Mouse (Mus musculus): Measurements from ENCODE around the gene Kri1.
"Not testable (repeated sequence)": the region's sequence is repeated elsewhere in the genome, so short reads cannot be mapped to it uniquely, and the experiment has no call there.

The Kri1 gene

DNA sequence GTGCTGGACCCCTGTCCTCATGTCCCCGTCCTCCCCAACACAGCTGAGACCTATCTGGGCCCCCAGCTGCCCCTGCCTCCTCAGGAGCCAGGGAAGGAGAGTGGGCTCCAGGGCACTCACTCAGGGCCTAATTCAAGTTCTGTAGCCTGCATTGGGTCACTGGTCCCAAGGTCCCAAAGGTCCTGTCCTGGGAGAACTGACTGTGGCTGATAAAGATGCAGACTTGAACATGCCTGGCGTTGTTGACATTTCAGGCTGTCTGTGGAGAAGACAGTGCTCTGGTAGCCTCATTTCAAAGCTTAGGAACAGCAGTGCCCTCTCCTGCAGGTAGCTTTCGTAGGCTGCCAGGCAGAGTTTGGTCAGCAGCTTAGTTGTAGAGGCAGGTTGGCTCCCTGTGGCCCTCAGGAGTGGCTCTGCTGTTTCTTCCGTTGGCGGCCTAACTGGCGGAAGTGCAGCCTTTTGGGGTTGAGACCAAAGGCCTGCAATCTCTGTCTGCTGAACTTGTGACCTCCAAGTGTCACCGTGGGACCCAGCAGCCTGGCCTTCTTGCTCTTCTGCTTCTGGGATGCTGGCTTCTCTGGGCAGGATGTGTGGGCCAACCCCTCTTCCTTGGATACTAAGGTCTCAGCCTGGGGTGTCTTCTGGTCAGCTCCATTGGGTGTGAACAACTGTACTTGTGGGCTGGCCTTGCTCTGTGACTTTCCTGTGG, 14.1 kb downstream of the Kri1 start:
- DNase-seq: peak in 1 of 2 experiments; percentile 47

DNA sequence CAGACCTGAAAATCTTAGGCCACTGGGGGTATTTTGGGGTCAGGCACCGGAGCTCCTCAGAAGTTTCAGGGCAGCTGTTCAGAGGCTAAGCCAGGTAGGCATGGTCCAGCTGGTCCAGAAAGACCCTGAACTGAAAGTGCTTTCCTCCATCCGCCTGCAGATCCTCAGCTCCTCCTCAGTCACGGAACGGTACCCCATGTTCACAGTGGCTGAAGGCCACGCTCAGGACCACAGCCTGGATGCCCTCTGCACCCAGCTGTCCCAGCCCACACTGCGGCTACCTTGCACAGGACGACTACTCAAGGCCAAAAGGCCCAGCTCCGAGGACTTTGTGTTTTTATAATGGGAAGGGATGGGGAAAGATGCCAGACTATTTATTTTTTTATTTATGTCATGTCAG, 14.7 kb downstream of the Kri1 start:
- DNase-seq: no peak

- no peak for DNase-seq
Measured at GRCm38 (mm10) chr9:21272391-21272790, 15.4 kb downstream of the Kri1 start.

- not testable (repeated sequence) for DNase-seq
Measured at GRCm38 (mm10) chr9:21269590-21269989, 18.2 kb downstream of the Kri1 start.

DNA sequence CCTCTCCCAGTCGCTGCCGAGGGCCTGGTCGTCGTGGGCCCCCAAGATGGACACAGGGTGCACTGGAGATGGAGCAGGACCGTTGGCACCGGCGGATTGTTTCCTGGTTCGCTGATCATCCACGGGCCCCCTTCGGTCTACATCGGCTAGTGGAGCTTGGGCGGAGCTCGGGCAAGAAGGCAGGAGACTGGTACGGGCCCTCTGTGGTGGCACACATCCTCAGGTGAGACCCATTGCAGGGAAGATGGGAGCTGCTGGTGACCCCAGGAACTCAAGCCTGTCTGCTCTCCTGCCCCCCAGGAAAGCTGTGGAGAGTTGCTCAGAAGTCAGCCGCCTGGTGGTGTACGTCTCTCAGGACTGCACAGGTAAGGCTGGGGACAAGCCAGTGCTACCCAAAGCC, 19.5 kb downstream of the Kri1 start:
- DNase-seq: no peak

DNA sequence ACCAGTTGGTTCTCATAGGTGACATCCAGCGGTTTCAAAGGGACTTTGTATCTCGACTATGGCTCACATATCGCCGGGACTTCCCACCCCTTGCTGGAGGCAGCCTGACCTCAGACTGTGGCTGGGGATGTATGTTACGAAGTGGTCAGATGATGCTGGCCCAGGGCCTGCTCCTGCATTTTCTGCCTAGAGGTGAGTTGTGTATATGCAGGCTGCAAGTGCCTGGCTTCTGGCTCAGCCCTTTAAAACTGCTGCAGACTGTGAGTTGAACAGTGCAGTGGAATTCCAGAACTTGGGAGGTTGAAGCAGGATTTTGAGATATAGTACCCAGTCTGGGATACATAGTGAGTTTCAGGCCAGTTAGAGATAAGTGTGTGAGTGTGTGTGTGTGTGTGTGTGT, 20.9 kb downstream of the Kri1 start:
- peak in 1 of 2 experiments; percentile 11 for DNase-seq

- peak; percentile 73 to 78 for DNase-seq
Measured at GRCm38 (mm10) chr9:21265611-21266010, 22.2 kb downstream of the Kri1 start.

DNA sequence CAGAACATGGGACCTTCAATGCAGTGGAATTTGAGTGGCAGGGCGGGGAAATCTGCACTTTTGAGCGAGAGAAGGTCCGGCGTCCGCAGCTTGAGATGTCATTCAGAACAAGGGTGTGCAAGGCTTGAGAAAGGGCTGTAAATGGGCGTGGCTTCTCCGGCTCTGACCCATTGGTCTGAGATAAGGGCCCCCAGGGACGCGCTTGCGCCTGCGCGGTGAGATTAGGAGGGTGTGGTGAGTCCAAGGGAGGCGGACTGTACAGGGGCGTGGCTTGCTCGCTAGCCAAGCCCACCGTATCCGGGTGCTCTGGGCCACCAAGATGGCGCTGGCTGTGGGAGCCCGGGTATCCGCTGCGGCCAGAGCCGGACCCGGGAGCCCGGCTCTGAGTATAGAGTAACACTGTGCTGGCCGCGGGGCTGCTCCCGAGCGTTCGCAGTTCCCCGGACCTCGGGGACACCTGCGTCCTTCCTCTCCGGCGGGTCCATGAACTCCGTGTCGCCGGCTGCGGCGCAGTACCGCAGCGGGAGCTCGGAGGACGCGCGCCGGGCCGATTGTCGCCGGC, 22.7 kb downstream of the Kri1 start, which contains the start of gene Atg4d:
Gene Atg4d, plus strand, starts transcription at position 294 of the 562 bp plus-strand sequence.
- peak; percentile 98 to 99 for DNase-seq

DNA sequence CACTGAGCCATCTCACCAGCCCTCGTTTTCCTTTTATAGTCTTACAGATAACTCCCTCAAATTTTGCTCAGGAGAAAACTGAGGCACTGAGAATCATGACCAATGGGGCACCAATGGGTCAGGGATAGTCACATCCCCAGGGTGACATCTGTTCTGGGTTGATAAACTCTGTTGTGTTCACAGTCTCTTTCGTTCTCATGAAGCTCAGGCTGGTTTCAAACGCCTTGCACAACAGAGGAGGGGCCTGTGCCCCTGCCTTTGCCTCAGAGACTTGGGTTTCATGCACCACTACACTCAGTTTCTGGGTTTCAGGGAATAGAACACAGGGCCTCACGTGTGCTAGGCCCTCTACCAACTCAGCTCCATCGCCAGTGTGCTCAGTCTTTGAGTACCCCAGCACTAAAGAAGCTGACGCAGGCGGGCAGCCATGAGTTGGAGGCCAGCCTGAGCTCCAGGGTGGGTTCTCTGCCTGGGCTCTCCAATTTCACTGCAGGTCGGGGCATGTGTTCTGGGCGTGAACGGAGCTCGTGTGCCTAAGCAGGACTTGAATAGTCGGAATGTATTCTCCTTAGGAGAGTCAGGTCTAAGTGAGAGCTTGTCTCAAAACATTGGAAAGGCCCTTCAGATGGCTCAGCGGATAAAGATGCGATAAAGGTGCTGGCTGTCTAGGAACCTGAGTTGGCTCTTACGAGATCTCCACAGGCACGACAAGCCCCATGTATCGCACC, 23.3 kb downstream of the Kri1 start:
- no peak for DNase-seq

GRCm38 (mm10) chr9:21261831-21262230, 25.9 kb downstream of the Kri1 start:
- no peak for DNase-seq

- no peak for DNase-seq
Measured at GRCm38 (mm10) chr9:21260491-21261040, 27.2 kb downstream of the Kri1 start.

DNA sequence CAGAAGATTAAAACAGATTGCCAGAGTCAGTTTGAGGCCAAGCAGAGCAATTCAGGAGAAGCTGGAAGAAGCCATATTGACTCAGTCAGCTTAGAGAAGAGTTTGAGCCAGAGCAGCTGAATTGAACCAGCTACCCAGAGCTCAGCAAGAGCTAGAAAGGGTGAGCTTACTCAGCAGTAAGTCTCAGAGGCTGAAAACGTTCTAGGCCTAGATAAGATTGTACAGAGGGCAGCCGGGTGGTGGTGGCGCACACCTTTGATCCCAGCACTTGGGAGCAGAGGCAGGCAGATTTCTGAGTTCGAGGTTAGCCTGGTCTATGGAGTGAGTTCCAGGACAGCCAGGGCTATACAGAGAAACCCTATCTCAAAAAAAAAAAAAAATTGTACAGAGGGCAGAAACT, 31.4 kb downstream of the Kri1 start:
- not testable (repeated sequence) for DNase-seq

DNA sequence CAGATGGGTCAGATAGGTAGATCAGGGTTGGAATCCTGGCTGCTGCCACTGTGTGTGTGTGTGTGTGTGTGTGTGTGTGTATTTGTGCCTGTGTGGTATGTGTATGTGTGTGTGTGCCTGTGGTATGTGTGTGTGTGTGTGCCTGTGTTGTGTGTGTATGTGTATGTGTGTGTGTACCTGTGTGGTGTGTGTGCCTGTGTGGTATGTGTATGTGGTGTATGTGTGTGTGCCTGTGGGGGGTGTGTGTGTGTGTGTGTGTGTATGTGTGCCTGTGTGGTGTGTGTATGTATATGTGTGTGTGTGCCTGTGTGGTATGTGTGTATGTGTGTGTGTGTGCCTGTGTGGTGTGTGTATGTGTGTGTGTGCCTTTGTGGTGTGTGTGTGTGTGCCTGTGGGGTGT, 33.1 kb downstream of the Kri1 start:
- no peak for DNase-seq

- no peak for DNase-seq
Measured at GRCm38 (mm10) chr9:21251116-21251735, 36.5 kb downstream of the Kri1 start.

DNA sequence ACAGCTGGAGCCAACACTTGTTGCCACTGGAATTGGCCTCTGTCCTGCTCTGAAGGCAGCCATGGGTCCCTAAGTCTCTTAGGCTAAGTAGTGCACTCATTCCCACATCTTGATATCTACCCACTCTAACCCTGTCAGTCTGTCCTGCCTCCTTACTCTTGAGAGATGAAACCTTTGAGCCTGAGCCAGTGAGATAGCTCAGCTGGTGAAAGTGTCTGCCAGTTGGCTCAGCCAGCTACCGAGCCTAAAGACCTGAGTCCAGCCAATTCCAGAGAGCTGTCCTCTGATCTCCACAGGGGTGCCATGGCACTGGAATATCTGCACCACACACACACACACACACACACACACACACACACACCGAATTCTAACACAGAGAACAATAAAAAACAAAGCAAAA, 37.3 kb downstream of the Kri1 start:
- no peak for DNase-seq

- no peak for DNase-seq
Measured at GRCm38 (mm10) chr9:21249629-21250508, 37.9 kb downstream of the Kri1 start.

DNA sequence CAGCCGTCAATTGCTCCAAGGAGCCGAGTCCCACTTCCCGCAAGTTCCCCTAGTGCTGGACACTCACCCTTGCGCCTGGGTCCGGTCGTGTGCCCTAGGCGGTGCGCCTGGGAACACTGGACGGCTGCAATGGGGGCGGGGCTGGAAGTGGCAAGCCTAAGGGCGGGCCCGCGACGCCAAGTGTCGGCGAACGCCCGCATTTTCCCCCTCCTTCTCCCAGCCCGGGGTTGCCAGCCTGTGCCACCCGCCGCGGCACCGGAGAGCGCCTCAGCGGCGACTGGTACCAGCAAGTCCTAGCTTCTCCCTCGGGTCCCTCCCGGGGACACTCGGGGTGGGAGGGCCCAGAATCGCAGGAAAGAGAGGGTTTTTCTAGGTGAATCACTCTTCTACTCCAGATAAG, 39.4 kb downstream of the Kri1 start, which contains the start of gene S1pr5:
Gene S1pr5, minus strand, starts transcription at position 118 of the 400 bp plus-strand sequence.
- DNase-seq: peak; percentile 69 to 85

DNA sequence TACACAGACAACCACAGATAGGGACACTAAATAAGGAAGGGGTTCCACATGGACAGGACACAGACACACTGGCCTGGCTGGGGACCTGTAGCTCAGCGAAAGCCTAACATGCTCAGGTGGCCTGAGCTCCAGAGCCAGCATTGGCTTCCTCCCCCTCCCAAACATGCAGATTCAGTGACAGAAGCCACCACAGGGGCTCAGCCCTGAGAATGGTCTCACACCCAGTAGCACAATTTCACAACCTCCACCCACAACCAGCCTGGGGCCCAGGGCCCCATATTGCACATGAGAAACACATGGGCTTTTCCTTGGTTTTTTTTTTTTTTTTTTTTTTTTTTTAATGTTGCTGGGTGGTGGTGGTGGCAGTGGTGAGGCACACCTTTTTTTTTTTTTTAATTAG, 41.4 kb downstream of the Kri1 start:
- no peak for DNase-seq

GRCm38 (mm10) chr9:21245113-21245487, 42.7 kb downstream of the Kri1 start:
- no peak for DNase-seq

DNA sequence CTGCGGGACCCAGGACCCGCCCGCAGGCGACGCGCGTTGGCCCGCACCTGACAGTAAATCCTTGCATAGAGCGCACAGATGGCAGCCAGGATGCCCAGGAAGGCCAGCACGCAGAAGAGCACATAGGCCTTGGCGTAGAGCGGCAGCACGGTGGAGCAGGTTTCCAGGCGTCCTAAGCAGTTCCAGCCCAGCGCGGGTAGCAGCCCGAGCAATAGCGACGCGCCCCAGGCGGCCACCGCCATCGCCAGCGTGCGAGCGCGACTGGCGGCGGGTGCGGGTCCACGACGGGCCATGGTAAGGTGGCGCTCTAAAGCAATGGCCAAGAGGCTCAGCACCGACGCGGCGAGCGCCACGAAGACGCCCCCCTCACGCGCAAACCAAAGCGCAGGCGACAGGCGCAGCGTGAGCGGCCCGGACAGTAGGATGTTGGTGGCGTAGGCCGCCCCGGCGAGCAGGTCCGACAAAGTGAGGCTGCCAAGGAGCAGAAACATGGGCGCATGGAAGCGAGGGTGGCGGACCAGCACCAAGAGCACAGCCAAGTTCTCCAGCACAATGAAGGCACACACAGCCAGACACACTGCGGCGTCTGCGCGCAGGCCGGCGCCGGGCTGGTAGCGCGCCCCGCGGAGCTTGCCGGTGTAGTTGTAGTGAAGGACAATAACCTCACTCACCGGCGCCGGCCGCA, 43.2 kb downstream of the Kri1 start:
- peak in 1 of 2 experiments; percentile 47 for DNase-seq

DNA sequence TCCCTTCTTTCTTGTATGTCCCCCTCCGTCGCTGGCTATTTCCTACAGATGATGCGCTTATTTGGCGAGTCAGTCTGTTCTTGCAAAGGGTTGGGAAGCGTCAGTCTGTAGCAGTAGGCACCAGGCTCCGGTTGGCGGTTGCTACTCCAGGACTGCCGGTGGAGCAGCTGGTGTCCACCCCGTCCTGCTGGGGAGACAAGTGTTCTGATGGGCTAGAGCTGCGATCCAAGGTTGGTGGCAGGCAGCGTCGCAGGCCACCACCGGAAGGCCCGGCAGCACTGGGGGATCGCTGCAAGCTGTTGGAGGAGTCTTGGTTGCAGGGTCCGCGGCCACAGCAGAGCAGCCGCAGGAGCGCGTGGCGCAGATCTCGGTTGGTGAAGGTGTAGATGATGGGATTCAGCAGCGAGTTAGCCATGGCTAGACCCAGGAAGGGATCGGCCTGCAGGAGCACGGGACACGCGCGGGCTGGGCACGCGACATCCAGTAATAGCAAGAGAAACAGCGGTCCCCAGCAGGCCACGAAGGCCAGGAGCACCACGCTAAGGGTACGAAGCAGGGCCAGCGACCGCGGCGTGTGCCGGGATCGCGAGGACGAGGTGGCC, 43.8 kb downstream of the Kri1 start:
- no peak for DNase-seq
